Mouse (Mus musculus): ENCODE data around the gene Ss18l1. TPM values are rescaled to one million over a fixed set of nuclear protein-coding genes. Genes with fewer than 3 reads are reported as not detected.

Gene Ss18l1
- polyA plus RNA-seq, 1 experiment from 2014 or later, result 61.4 TPM

GRCm38 (mm10) chr2:180069770-180070480, 27.6 kb downstream of the Ss18l1 start:
- Histone ChIP-seq H3K36me3 (ENCODE audit: control insufficient read depth, insufficient read depth, low read length) (peaks cover 22% of the 10 kb centered on the region), H3K27me3 (ENCODE audit: control insufficient read depth, insufficient read depth, low read length) (no peaks in the 10 kb centered on the region), H3K9me3 (ENCODE audit: control insufficient read depth, low read length) (no peaks in the 10 kb centered on the region), H3K4me1 (ENCODE audit: control insufficient read depth, insufficient read depth, low read length) (0 out of 2 replicates have a peak, but pooled peaks cover 8% of the 10 kb centered on the region), H3K9ac (replicated peaks; ENCODE audit: low read length) (peak overlapping the region; percentile 80), H3K4me3 (replicated peaks; ENCODE audit: low read depth, low read length) (peak overlapping the region; percentile 65), H3K4me2 (ENCODE audit: low read length) (peak overlapping the region; percentile 91), H3K27ac (replicated peaks; ENCODE audit: low read depth, low read length) (peak overlapping the region; percentile 89)
- 35% methylated on average over 20 of the region's 20 CpGs for WGBS
- ATAC-seq (ENCODE audit: low FRiP score, low TSS enrichment), result no peak
- DNase-seq, result no peak

GRCm38 (mm10) chr2:180070481-180071453, 28.5 kb downstream of the Ss18l1 start, which contains the start of gene Mtg2:
Gene Mtg2, plus strand, starts transcription at chr2:180070588.
- peaks cover 22% of the 10 kb centered on the region for H3K36me3 ChIP-seq (ENCODE audit: control insufficient read depth, insufficient read depth, low read length)
- H3K4me2 ChIP-seq (ENCODE audit: low read length), result peak within 1 kb of the TSS; percentile 91
- peak within 1 kb of the TSS; percentile 65 for H3K4me3 ChIP-seq (replicated peaks; ENCODE audit: low read depth, low read length)
- peak within 1 kb of the TSS; percentile 89 for H3K27ac ChIP-seq (replicated peaks; ENCODE audit: low read depth, low read length)
- H3K4me1 ChIP-seq (ENCODE audit: control insufficient read depth, insufficient read depth, low read length), result 0 out of 2 replicates have a peak, but pooled peaks cover 8% of the 10 kb centered on the region
- H3K27me3 ChIP-seq (ENCODE audit: control insufficient read depth, insufficient read depth, low read length), result no peaks in the 10 kb centered on the region
- 4% methylated on average over 58 of the region's 58 CpGs for WGBS
- ATAC-seq (ENCODE audit: low FRiP score, low TSS enrichment) (peak; percentile 95), DNase-seq (peak; percentile 96)
- H3K9ac ChIP-seq (replicated peaks; ENCODE audit: low read length), result peak within 1 kb of the TSS; percentile 80
- no peaks in the 10 kb centered on the region for H3K9me3 ChIP-seq (ENCODE audit: control insufficient read depth, low read length)

- Histone ChIP-seq H3K4me1 (ENCODE audit: control insufficient read depth, insufficient read depth, low read length) (0 out of 2 replicates have a peak, but pooled peaks cover 8% of the 10 kb centered on the region), H3K36me3 (ENCODE audit: control insufficient read depth, insufficient read depth, low read length) (peaks cover 22% of the 10 kb centered on the region), H3K4me2 (ENCODE audit: low read length) (peak overlapping the region; percentile 91; the same call in 1 of the 2 replicates), H3K27ac (replicated peaks; ENCODE audit: low read depth, low read length) (no peak overlapping the region), H3K27me3 (ENCODE audit: control insufficient read depth, insufficient read depth, low read length) (no peaks in the 10 kb centered on the region), H3K9ac (replicated peaks; ENCODE audit: low read length) (no peak overlapping the region; the same call in 1 of the 2 replicates), H3K9me3 (ENCODE audit: control insufficient read depth, low read length) (no peaks in the 10 kb centered on the region), H3K4me3 (replicated peaks; ENCODE audit: low read depth, low read length) (no peak overlapping the region)
- ATAC-seq (ENCODE audit: low FRiP score, low TSS enrichment), result no peak
- no peak for DNase-seq
- WGBS, result 82% methylated on average over 2 of the region's 2 CpGs
These were observed 29.4 kb downstream of the Ss18l1 start for GRCm38 (mm10) chr2:180071671-180072070.

- ATAC-seq (ENCODE audit: low FRiP score, low TSS enrichment), result no peak
- H3K4me3 ChIP-seq (replicated peaks; ENCODE audit: low read depth, low read length), result no peak overlapping the region
- H3K36me3 ChIP-seq (ENCODE audit: control insufficient read depth, insufficient read depth, low read length), result peaks cover 20% of the 10 kb centered on the region
- H3K4me1 ChIP-seq (ENCODE audit: control insufficient read depth, insufficient read depth, low read length), result 0 out of 2 replicates have a peak, but pooled peaks cover 8% of the 10 kb centered on the region
- WGBS, result 91% methylated on average over 7 of the region's 7 CpGs
- no peak overlapping the region for H3K27ac ChIP-seq (replicated peaks; ENCODE audit: low read depth, low read length)
- no peaks in the 10 kb centered on the region for H3K27me3 ChIP-seq (ENCODE audit: control insufficient read depth, insufficient read depth, low read length)
- DNase-seq, result no peak
- no peak overlapping the region for H3K9ac ChIP-seq (replicated peaks; ENCODE audit: low read length)
- H3K9me3 ChIP-seq (ENCODE audit: control insufficient read depth, low read length), result no peaks in the 10 kb centered on the region
- H3K4me2 ChIP-seq (ENCODE audit: low read length), result no peak overlapping the region
These were observed 30.6 kb downstream of the Ss18l1 start for GRCm38 (mm10) chr2:180072886-180073285.

GRCm38 (mm10) chr2:180077622-180078021, 35.3 kb downstream of the Ss18l1 start:
- Histone ChIP-seq H3K36me3 (ENCODE audit: control insufficient read depth, insufficient read depth, low read length) (peaks cover 35% of the 10 kb centered on the region), H3K4me3 (replicated peaks; ENCODE audit: low read depth, low read length) (no peak overlapping the region), H3K9me3 (ENCODE audit: control insufficient read depth, low read length) (no peaks in the 10 kb centered on the region), H3K27ac (replicated peaks; ENCODE audit: low read depth, low read length) (no peak overlapping the region), H3K9ac (replicated peaks; ENCODE audit: low read length) (no peak overlapping the region), H3K4me1 (ENCODE audit: control insufficient read depth, insufficient read depth, low read length) (no peaks in the 10 kb centered on the region), H3K27me3 (ENCODE audit: control insufficient read depth, insufficient read depth, low read length) (no peaks in the 10 kb centered on the region), H3K4me2 (ENCODE audit: low read length) (no peak overlapping the region)
- WGBS, result 74% methylated on average over 3 of the region's 3 CpGs
- no peak for ATAC-seq (ENCODE audit: low FRiP score, low TSS enrichment)
- no peak for DNase-seq

- Histone ChIP-seq H3K9ac (replicated peaks; ENCODE audit: low read length) (no peak overlapping the region), H3K4me1 (ENCODE audit: control insufficient read depth, insufficient read depth, low read length) (no peaks in the 10 kb centered on the region), H3K9me3 (ENCODE audit: control insufficient read depth, low read length) (no peaks in the 10 kb centered on the region), H3K27ac (replicated peaks; ENCODE audit: low read depth, low read length) (no peak overlapping the region), H3K27me3 (ENCODE audit: control insufficient read depth, insufficient read depth, low read length) (no peaks in the 10 kb centered on the region), H3K4me3 (replicated peaks; ENCODE audit: low read depth, low read length) (no peak overlapping the region), H3K4me2 (ENCODE audit: low read length) (no peak overlapping the region), H3K36me3 (ENCODE audit: control insufficient read depth, insufficient read depth, low read length) (peaks cover 53% of the 10 kb centered on the region)
- WGBS, result 91% methylated on average over 8 of the region's 8 CpGs
- DNase-seq (no peak), ATAC-seq (ENCODE audit: low FRiP score, low TSS enrichment) (no peak)
These were observed 38.4 kb downstream of the Ss18l1 start for GRCm38 (mm10) chr2:180080680-180081079.

DNA sequence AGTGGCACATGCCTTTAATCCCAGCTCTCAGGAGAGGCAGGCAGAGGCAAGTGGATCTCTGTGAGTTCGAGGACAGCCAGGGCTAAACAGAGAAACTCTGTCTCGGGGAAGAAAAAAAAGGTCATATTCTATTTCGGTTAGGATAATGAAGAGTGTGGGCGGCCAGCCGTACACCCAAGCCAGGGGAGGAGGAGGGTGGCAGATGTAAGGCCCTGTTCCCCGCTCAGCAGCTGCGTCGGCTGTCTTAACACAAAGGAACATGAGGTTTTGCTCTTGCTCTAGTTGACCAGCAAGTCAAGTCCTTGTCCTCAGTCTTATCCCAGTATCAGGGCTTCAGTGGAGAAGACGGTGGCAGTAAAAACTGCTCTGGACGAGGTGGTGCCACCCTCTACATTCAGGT, 40.8 kb downstream of the Ss18l1 start:
- DNase-seq (no peak), ATAC-seq (ENCODE audit: low FRiP score, low TSS enrichment) (no peak)
- H3K9me3 ChIP-seq (ENCODE audit: control insufficient read depth, low read length), result peaks cover 3% of the 10 kb centered on the region; the same call in 1 of the 2 replicates
- H3K27me3 ChIP-seq (ENCODE audit: control insufficient read depth, insufficient read depth, low read length), result no peaks in the 10 kb centered on the region
- H3K36me3 ChIP-seq (ENCODE audit: control insufficient read depth, insufficient read depth, low read length), result peaks cover 54% of the 10 kb centered on the region
- no peak overlapping the region for H3K4me3 ChIP-seq (replicated peaks; ENCODE audit: low read depth, low read length)
- H3K4me2 ChIP-seq (ENCODE audit: low read length), result no peak overlapping the region
- 94% methylated on average over 10 of the region's 10 CpGs for WGBS
- H3K4me1 ChIP-seq (ENCODE audit: control insufficient read depth, insufficient read depth, low read length), result no peaks in the 10 kb centered on the region
- H3K27ac ChIP-seq (replicated peaks; ENCODE audit: low read depth, low read length), result no peak overlapping the region
- H3K9ac ChIP-seq (replicated peaks; ENCODE audit: low read length), result no peak overlapping the region

- no peak for ATAC-seq (ENCODE audit: low FRiP score, low TSS enrichment)
- Histone ChIP-seq H3K9me3 (ENCODE audit: control insufficient read depth, low read length) (peaks cover 3% of the 10 kb centered on the region; the same call in 1 of the 2 replicates), H3K27ac (replicated peaks; ENCODE audit: low read depth, low read length) (no peak overlapping the region), H3K4me3 (replicated peaks; ENCODE audit: low read depth, low read length) (no peak overlapping the region), H3K4me1 (ENCODE audit: control insufficient read depth, insufficient read depth, low read length) (no peaks in the 10 kb centered on the region), H3K36me3 (ENCODE audit: control insufficient read depth, insufficient read depth, low read length) (peaks cover 43% of the 10 kb centered on the region), H3K9ac (replicated peaks; ENCODE audit: low read length) (no peak overlapping the region), H3K4me2 (ENCODE audit: low read length) (no peak overlapping the region), H3K27me3 (ENCODE audit: control insufficient read depth, insufficient read depth, low read length) (no peaks in the 10 kb centered on the region)
- 44% methylated on average over 3 of the region's 3 CpGs for WGBS
- DNase-seq, result no peak
These were observed 42.3 kb downstream of the Ss18l1 start for GRCm38 (mm10) chr2:180084565-180084964.
